Mouse (Mus musculus) kidney, postnatal 36 days (tissue): ENCODE data around the gene Gm37419.

Experiments
- DNase-seq, 2 experiments: peaks; one replicate each; pipeline ENCODE4 v3.0.0; 2021 to 2022; ENCODE audit warnings: mixed read lengths in 2 of 2

Gm37419 gene

DNA sequence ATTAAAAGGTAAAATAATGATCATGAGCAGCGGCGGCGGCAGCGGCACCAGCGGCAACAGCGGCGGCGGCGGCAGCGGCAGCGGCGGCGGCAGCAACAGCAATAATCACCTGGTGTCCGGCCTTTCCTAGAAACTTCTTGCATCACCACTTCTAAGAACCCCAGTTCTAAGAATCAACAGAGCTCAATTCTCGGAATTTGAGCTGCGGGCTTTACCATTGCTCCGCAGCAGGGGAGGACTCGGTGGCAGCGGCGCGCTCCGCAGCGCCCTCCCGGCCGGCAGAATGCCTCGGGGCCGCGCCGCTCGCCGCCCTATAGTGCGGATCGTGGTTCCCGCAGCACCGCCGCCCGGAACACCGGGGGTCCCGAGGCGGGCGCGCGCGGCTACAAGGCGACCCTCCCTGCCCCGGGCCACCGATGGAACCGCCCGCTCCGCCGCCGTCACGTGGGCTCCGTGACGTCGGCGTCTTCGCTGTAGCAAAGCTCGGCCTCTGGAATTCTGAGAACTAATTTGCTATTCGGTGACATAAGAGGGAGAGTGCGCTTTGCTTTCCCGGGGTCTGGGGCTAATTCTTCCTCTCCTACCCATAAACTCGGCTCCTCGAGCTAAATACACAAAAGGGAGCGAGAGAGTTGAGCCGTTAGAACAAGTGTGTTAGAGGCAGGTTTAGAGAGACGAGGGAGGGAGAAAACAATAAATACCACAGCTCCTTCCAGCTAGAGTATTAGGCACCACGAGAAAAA lies at the start of gene Gm37419, which contains the start of gene Bcl6:
Gene Gm37419 (plus strand): TSS at position 17 of the 743 bp plus-strand sequence.
Gene Bcl6 (minus strand): TSS at position 387 of the 743 bp plus-strand sequence.
- peak; percentile 89 for DNase-seq

- DNase-seq: no peak
Measured at GRCm38 (mm10) chr16:23944801-23945200, 43.5 kb upstream of the Gm37419 start.

- peak in 1 of 2 experiments; percentile 53 for DNase-seq
Measured at GRCm38 (mm10) chr16:23947654-23948053, 40.6 kb upstream of the Gm37419 start.

- no peak for DNase-seq
Measured at GRCm38 (mm10) chr16:23952101-23952727, 36.1 kb upstream of the Gm37419 start.

DNA sequence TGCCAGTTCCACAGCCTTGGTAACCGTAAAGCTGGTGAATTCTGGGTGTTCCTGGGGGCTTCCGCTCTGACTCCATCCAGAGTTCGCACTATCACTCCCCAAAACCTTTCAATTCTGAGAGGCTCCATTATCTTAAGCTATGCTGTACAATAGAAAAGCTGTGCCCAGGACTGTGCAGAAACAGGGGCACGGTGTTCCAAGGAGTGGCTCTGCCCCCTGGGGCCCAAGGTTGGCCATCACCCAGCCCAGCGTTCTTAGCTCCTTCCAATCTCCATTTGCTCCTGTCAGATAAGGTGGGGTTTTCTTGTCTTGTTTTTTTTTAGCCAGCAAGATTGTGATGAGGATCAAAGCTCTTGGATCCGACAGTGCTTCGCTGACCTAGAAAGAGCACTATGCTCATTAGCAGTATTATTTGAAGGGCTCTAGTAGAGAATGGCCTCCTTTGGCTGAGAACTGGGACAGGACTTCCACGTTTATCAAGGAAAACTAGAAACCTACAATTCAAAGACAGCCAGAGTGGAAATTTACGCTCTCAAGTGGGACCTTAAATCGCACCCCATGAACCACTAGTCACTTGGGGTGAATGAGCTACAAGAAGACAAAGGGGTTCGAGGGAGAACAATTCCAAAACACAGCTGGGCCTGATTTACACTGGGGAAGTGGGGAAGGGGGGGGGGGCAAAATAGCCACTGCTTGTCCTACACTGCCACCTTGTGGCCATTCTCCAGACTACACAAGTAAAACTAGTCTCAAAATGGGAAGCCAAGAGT lies 34.9 kb upstream of the Gm37419 start:
- DNase-seq: peak; percentile 39 to 77

DNA sequence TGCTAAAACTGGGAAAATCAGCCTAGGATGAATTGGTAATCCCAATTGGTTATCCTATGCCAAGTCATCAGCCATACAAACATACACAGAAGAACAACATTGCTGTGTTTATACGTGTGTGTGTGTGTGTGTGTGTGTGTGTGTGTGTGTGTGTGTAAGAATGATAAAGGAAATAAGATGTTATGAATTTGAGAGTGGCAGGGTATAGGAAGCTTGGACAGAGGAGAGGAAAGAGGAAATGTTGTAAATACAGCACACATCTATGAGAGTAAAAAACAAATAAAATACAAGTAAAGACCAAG lies 34.4 kb upstream of the Gm37419 start:
- no peak for DNase-seq

GRCm38 (mm10) chr16:23958938-23959337 lies 29.3 kb upstream of the Gm37419 start:
- DNase-seq: no peak

DNA sequence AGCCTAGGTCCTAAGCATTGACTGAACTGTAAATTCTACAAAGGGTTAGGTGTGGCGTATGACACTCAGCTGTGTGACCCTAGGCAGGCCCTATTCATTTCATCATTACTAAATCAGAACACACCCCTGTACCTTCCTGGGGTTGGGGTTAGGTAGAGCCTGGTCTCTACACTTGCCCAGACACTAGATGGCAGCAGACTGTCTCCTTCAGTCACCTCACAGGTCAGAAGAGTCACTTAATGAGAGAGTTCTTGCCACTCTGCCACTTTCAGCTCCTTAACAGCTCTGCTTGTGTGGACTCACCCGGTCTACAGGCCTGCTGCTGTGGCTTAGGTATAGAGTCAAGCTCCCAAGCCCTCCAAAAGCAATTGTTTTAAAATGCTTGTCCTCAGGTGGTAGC lies 25.9 kb upstream of the Gm37419 start:
- DNase-seq: peak; percentile 53 to 66

DNA sequence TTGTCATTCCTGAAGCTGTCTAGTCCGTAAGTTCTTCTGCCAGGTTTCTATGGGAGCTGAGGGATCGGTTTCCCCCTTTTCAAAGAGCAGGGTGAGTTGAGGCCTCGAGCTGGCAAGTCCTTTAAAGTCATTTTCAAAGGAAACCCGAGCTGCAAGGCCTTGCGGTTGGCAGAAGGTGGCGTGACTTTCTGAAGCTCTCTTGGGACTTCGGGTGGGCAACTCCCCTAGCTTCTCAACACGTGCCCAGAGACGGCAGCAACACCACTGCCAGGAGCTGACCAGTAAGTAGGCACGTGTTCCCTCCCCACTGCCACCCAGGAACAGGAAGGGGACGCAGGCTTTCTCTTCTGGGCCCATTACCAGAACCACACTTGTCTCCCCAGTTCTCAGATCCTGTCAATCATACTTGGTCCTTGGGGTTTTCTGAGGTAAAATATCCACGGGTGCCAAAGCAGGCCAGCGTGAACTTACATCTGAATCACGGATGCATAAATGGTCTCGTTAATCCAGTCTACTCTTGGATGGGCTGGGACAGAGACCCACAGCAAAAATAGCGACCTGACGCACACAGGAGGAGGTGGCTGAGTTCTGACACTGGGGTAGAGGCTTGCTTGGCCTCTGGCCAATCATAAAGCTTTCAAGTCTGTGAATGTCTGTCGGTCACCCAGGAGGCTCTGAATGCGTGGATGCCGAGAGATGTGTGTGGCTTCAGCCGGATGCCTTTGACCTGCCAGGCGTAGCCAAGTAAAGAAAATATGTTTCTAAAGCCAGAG lies 24.2 kb upstream of the Gm37419 start:
- DNase-seq: no peak

- DNase-seq: no peak
Measured at GRCm38 (mm10) chr16:23964706-23965367, 23.4 kb upstream of the Gm37419 start.

GRCm38 (mm10) chr16:23966066-23966465 lies 22.2 kb upstream of the Gm37419 start:
- DNase-seq: no peak

DNA sequence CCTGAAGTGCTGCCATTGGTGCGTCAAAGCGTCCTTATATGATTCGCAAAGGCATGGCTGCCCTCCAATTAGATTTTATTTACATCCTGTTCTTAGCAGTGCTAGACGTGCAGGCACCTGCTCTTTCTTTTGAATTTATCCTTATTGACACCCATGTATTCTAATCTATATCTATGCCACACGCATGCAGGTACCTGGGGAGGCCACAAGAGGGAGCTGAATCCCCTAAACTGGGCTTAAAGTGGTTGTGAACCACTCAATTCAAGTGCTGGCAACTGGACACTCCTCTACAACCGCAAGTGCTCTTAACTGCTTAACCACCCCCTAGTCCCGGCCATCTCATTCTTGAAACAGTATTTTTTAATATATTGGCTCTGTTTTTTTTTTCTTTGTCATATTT lies 21.0 kb upstream of the Gm37419 start:
- peak in 1 of 2 experiments; percentile 41 for DNase-seq

DNA sequence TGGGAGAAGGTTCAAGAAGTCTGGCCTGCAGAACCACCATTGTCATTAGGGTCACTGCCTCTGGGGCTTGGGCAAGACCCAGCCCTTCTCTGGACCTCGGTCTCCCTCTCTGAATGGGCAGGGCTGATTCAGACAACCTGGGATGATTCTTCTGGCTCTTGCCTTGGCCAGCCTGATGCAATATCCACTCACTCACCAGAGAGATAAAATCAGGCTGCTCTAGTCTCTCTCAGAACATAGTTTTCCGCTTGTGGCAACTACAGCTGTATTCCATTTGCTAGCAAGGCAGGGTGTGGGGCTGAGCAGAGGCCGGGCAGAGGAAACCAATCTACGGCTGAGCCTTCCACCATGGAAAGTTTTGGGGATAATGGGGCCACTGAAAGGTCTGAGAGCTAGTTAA lies 19.4 kb upstream of the Gm37419 start:
- DNase-seq: no peak

GRCm38 (mm10) chr16:23969919-23970318 lies 18.4 kb upstream of the Gm37419 start:
- no peak for DNase-seq

DNA sequence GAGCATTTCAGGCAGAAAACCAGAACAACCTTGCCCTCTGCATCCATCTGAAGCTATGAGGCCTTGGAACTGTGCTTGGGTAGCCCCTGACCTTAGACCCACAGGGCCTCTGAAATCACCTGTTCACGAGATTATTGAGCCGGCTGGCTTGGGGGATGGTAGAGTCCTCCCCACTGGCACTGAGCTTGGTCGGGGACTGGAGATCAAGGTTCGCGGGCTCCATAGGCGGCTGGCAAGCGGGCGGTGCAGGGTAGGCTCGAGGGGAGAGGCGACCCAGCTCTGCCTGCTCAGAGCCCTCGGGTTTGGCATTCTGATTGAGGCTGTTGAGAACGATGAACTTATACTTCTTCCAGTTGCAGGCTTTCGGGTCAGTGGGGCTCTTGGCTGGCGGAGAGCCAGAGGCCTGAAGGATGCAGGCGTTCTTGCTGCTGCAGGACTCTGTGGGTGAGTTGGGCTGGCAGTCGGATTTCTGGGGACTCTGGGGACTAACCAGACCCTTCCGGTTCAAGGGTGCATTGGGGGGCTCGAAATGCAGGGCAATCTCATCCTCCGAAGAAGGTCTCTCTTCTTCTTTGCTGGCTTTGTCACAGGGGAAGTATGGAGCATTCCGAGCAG lies 16.0 kb upstream of the Gm37419 start:
- peak; percentile 58 to 65 for DNase-seq

GRCm38 (mm10) chr16:23972901-23973300 lies 15.4 kb upstream of the Gm37419 start:
- no peak for DNase-seq

DNA sequence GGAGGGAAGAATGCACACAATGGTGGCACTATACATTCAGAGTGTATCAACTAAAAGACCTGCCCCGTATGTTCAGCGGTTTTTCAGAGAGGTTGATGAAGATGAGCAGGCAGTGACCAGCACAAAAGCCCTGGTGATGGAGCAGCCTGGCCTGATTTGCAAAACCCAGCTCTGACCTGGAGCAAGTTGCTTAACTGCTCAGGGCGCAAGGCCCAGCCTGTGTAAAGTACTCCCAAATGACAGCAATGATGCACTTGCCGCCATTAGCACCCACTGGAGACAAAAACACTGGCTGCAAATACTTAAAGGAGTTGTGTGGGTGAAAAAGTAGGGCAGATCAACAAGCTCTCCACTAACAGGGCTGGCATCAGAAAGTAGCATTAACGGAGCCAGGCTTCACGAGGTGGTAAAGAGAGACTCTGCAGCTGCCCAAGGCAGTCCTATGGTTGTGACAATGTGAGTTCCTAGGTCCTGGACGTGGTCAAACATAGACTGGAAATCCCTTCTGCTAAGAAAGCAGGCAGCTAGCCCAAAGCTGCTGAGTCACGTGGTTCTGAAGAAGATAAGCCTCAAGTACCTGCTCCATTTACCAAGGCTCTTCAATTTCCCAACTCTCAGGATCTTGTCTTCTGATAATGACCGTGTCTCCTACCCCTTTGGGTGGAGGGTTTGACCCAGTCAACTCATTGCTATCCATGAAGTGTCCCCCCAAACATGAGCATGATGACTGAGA lies 14.5 kb upstream of the Gm37419 start:
- DNase-seq: no peak

DNA sequence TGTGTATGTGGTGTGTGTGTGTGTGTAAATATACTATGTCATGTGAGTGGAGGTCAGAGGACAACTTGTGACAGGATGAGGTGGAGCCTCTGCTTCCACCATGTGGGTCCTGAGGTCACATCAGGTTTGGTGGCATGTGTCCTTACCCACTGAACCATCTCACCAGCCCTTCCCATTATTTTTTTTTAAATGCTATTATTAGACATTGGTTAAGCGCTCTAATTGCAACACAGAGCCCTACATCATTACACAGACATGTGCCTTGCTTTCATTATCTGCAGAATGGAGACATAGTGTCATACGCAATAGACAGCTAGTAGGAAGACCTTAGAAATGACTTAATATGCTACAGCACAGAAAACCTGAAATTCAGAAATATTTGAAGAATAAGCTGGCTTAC lies 12.1 kb upstream of the Gm37419 start:
- DNase-seq: no peak

DNA sequence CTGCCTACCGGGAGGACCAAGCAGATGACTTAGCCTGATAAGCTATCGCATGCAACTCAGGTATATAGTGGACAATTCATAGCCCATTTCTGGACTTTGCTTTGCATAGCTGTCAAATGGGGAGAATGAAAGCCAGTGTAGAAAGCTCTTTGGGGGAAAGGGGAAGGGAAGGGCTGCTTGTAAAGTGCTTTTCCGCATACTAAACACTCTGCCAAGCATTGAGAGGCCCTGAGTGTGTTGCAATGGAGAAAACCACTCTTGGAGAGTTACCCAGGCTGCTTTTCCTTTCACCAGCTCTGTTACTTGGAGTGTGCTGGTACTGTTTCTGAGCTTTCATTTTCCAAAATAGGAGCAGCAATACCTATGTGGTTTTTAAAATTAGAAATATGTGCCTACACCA lies 10.6 kb upstream of the Gm37419 start:
- DNase-seq: no peak

DNA sequence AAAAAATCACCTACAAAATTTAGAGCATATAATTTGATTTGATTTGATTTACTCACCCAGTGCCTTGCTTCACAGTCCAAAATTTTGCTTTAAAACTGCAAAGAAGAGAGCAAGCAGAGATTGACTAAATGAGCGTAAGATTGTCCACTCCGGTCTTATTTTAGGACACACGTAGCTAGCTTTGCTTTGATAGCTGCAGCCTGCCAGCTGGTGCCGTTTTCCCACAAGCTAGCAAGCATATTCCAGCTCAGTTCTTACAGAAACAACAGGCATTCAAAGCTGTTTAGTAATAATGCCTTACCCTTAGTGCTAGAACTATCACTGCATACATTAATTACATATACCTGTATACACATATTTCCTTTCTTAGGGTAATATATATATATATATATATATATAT lies 9.8 kb upstream of the Gm37419 start:
- no peak for DNase-seq

- peak in 1 of 2 experiments; percentile 52 for DNase-seq
Measured at GRCm38 (mm10) chr16:23979446-23979845, 8.8 kb upstream of the Gm37419 start.
